Mouse (Mus musculus) neutrophil, adult 65 days (primary cell): ENCODE results near the gene Gm6358. TPM values are rescaled to one million over a fixed set of nuclear protein-coding genes. Genes with fewer than 3 reads are reported as not detected.

ENCODE experiments used
- total RNA-seq: library from RNA; stranded (reverse); gene quantifications from 2 replicates; pipeline ENCODE4 v1.2.4, GENCODE M21; 2023

The Gm6358 gene
- total RNA-seq = not detected in 2 replicates

DNA sequence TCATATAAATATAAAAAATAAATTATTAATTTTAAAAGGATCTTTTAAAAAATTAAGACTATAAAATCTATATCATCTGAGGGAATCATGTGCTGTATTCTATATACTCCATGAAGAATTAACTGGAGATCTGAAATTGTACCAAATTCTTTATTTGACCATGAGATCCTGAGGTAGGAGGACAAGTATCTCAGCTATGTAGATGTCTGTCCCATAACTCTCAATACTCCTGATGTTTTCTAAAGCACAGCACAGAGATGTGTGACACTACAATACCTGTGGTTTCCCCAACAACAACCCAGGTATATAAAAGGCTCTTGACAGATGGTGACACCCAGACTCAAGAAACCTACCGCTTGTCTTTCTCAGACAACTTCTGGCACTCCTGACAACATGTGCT lies at the start of gene Gm6358:
TSS of gene Gm6358 (plus strand) at position 301 of the 400 bp plus-strand sequence.

DNA sequence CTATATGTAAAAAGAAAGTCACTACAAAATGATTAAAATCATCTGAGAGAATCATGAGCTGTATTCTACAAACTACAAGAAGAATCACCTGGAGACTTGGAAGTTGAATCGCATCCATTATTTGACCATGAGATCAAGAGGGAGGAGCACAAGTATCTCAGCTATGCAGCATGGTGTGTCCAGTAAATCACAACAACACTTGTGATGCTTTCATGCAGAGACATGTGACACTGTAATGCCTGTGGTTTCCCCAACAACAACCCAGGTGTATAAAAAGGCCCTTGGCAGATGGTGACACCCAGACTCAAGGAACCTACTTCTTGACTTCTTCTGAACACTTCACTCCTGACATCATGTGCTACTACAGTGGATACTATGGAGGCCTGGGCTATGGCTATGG lies 10.1 kb downstream of the Gm6358 start, which contains the start of gene Gm10061:
TSS of gene Gm10061 (plus strand) at position 301 of the 400 bp plus-strand sequence.

DNA sequence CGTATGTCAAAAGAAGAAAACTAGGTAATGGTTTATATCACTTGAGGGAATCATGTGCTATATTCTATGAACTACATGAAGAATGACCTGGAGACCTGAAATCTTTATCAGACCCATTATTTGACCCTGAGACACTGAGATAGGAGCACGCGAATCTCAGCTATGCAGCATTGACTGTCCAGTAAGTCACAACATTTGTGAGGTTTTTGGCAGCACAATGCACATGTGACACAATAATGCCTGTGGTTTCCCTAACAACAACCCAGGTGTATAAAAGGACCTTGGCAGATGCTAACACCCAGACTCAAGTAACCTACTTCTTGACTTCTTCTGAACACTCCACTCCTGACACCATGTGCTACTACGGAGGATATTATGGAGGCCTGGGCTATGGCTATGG lies 17.0 kb downstream of the Gm6358 start, which contains the start of gene Gm9789:
TSS of gene Gm9789 (plus strand) at position 301 of the 400 bp plus-strand sequence.

DNA sequence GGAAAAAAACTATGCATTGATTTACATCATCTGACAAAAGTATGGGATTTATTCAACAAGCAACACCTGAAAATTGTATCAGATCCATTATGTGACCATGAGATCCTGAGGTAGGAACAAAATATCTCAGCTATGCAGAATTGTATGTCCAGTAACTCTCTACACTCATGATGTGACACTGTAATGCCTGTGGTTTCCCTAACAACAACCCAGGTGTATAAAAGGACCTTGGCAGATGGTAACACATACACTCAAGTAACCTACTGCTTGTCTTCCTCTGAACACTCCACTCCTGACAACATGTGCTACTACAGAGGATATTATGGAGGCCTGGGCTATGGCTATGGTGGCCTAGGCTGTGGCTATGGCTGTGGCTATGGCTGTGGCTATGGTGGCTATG lies 28.5 kb downstream of the Gm6358 start, which contains the start of gene Gm7735:
TSS of gene Gm7735 (plus strand) at position 301 of the 400 bp plus-strand sequence.

DNA sequence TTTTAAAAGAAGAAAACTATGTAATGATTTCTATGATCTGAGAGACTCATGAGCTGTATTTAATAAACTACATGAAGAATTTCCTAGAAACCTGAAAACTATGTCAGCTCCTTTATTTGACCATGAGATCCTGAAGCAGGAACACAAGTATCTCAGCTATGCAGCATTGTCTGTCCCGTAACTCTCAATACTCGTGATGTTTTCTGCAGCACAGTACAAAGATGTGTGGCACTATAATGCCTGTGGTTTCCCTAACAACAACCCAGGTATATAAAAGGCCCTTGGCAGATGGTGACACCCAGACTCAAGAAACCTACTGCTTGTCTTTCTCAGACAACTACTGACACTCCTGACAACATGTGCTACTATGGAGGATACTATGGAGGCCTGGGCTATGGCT lies 33.8 kb downstream of the Gm6358 start, which contains the start of gene 1110057P08Rik:
TSS of gene 1110057P08Rik (plus strand) at position 301 of the 400 bp plus-strand sequence.

Other genes with a start within 250 kb of the Gm6358 start
- gene Krtap19-5, start 244.4 kb upstream of the Gm6358 start, total RNA-seq = not detected in 2 replicates
- gene Krtap19-9b, start 208.6 kb upstream of the Gm6358 start, total RNA-seq = not detected in 2 replicates
- gene Krtap16-3, start 178.0 kb upstream of the Gm6358 start, total RNA-seq = not detected in 2 replicates
- not detected in 2 replicates for gene Krtap22-2, start 130.1 kb upstream of the Gm6358 start, total RNA-seq
- not detected in 2 replicates for gene Gm10229, start 125.6 kb upstream of the Gm6358 start, total RNA-seq
- gene Krtap6-1, start 109.2 kb upstream of the Gm6358 start, total RNA-seq = not detected in 2 replicates
- not detected in 2 replicates for gene Gm10228, start 99.4 kb upstream of the Gm6358 start, total RNA-seq
- gene Krtap6-5, start 93.0 kb upstream of the Gm6358 start, total RNA-seq = not detected in 2 replicates
- not detected in 2 replicates for gene 1110025L11Rik, start 76.8 kb upstream of the Gm6358 start, total RNA-seq
- gene Krtap6-3, start 56.8 kb upstream of the Gm6358 start, total RNA-seq = not detected in 2 replicates
- not detected in 2 replicates for gene Gm10061, start 10.2 kb downstream of the Gm6358 start, total RNA-seq
- gene Gm9789, start 17.1 kb downstream of the Gm6358 start, total RNA-seq = not detected in 2 replicates
- gene Gm7735, start 28.6 kb downstream of the Gm6358 start, total RNA-seq = not detected in 2 replicates
- gene 1110057P08Rik, start 33.9 kb downstream of the Gm6358 start, total RNA-seq = not detected in 2 replicates
- gene Krtap20-2, start 65.0 kb downstream of the Gm6358 start, total RNA-seq = not detected in 2 replicates